Mouse (Mus musculus) right cerebral cortex, postnatal 10 days (tissue): Measurements from ENCODE around the gene Gm7247.
"Not testable (repeated sequence)": the region's sequence is repeated elsewhere in the genome, so short reads cannot be mapped to it uniquely, and the experiment has no call there.

Experiments used
- DNase-seq, 2 experiments: peaks; one replicate each; pipeline ENCODE4 v3.0.0; 2021; ENCODE audit warnings: low spot score in 2 of 2

Gm7247 gene

GRCm38 (mm10) chr14:51361456-51361855 is at the start of gene Gm7247:
Gene Gm7247, plus strand, starts transcription at chr14:51361756.
- no peak for DNase-seq

- no peak for DNase-seq
These were observed 37.6 kb upstream of the Gm7247 start for GRCm38 (mm10) chr14:51324001-51324400.

GRCm38 (mm10) chr14:51346027-51346426 is 15.5 kb upstream of the Gm7247 start:
- no peak for DNase-seq

DNA sequence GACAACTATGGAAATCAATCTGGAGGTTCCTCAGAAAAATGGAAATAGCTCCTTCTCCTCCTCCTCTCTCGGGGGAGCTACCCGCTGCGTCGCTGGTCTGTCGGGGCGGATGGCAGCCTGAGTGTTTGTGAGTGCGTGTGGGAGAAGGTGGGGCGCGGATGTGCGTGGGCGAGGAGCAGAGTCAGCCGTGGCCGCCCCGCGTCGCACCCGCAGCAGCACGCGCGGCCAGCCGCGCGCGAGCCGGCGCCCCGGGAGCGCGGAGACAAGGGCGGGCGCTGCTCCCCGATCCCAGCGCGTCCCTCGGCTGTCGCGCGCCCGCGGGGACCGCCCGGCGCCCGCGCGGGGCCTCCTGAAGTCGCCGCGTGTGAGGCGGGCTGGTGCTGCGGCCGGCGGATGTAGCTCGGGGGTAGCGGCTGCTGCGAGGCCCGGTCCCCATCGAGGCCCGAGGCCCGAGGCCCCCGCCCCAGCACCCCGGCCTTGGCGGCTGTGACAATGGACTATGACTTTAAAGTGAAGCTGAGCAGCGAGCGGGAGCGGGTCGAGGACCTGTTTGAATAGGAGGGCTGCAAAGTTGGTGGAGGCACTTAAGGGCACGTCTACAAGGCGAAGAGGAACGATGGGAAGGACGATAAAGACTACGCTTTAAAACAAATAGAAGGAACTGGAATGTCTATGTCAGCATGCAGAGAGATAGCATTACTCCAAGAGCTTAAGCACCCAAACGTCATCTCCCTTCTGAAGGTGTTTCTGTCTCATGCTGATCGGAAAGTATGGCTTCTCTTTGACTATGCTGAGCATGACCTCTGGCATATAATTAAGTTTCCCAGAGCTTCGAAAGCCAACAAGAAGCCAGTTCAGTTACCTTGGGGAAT is 3.2 kb upstream of the Gm7247 start:
- peak; percentile 62 to 79 for DNase-seq

GRCm38 (mm10) chr14:51382805-51383204 is 21.2 kb downstream of the Gm7247 start:
- DNase-seq: no peak

- no peak for DNase-seq
These were observed 22.8 kb downstream of the Gm7247 start for GRCm38 (mm10) chr14:51384351-51384750.

GRCm38 (mm10) chr14:51385741-51386140 is 24.2 kb downstream of the Gm7247 start:
- DNase-seq: no peak

DNA sequence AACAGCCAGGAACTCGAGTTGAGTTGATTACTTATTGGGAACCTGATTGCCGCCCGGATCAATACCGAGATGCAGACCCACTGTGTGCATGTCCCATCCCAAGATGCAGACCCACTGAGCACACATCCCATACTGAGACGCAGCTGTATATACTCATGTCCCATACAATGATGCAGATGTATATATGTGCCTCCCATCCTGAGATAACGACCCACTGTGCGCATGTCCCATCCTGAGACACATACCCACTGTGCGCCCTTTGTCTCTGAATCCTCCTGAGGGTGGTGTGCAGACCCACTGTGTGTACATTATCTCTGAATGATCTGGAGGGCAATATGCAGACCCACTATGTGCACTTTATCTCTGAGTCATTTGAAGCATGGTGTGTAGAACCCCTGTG is 26.2 kb downstream of the Gm7247 start:
- no peak for DNase-seq

- no peak for DNase-seq
These were observed 26.7 kb downstream of the Gm7247 start for GRCm38 (mm10) chr14:51388222-51388621.

DNA sequence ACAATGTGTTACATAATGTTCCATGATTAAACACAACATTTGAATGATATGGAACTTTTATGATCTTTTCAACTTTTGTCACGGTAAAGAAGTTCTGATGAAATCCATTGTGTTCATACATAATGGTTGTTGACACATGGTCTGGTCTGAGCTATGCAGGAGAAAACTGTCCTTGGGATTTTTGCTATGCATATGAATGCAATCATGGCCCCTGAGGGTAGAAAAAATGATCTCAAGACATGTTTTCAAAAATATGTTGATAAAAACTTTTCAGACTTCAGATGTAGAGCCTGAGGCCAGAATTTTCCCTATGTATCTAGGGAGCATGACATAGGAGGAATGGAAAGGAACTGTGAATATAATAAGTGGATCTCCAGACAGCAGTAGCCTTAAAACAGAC is 49.0 kb downstream of the Gm7247 start, which contains the start of gene Vmn2r88:
Gene Vmn2r88, plus strand, starts transcription at position 301 of the 400 bp plus-strand sequence.
- no peak for DNase-seq

GRCm38 (mm10) chr14:51423885-51424284 is 62.3 kb downstream of the Gm7247 start:
- DNase-seq: no peak

- not testable (repeated sequence) for DNase-seq
These were observed 68.6 kb downstream of the Gm7247 start for GRCm38 (mm10) chr14:51430138-51430537.

DNA sequence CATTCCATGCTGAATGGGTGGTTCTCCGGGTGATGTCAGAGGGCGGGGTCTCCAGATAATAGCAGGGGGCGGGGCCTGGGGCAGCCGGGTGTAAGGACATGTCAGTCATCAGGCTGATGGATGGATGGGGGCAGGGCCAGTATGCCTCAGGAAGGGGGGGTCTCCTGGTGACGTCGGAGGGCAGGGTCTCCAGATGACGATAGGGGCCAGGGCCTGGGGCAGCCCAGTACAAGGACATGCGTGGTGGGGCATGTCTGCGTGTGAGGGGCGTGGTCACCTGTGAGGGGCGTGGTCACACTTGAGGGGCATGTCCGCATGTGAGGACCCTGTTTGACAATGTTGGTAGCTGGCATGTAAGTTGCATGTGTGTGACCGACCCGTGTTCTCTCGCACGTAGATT is 73.0 kb downstream of the Gm7247 start:
- DNase-seq: no peak

DNA sequence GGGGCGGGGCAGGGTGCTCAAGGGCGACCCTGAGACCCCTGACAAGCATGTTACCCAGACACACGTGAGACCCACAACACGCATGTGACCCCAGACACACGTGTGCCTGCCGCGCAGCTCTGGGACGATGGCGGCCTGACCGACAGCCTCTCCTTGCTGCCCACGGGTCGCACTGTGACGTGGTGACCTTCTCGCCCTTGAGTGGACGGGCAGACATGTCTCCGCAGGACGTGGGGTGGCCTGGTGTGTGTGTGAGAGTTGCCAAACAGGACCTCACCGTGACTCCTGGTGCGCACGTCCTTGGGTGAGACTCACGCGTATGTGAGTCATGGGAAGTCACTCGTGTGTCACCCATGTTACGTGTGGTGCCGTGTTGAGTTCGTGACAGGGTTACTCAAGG is 73.5 kb downstream of the Gm7247 start:
- DNase-seq: no peak

DNA sequence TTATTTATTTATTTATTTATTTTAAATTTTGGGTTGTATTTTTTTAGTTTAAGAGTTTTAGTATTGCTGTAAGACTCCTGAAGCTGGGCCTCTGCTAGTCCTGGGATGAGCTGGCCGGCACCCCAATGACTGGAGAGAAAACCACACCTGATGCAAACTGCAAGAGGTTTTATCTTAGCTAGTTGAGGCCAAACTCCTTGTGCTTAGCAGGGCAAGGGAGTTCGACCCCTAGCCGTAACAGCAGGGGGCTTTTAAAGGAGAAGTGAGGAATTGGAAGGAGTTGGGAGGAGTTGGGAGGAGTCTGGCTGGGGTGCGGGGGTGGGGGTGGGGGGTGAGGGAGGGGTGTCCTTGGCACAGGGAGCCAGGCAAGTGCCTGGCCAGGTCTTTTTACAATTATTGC is 77.4 kb downstream of the Gm7247 start:
- DNase-seq: no peak

- not testable (repeated sequence) for DNase-seq
These were observed 90.0 kb downstream of the Gm7247 start, which contains the start of gene Vmn2r89 for GRCm38 (mm10) chr14:51451557-51451956. Gene Vmn2r89, plus strand, starts transcription at chr14:51451857.

DNA sequence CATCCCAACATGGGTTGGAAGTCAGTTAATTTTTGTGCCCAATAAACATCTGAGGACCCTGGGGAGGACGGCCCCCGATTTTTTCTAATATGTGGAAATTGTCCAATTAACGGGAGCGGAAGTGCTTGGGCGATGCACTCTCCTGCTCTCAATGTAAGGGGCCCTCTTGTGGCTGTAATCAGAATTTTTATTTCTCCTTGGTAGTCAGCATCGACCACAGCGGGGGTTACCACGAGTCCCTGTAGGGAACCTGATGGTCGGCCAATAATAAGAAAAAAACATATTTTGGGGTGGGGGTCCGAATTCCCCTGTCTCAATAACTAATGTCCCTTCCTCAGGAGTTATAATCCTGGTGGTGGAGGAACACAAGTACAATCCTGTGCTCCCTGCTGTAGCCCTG is 118.7 kb downstream of the Gm7247 start:
- DNase-seq: not testable (repeated sequence)

- DNase-seq: not testable (repeated sequence)
These were observed 119.9 kb downstream of the Gm7247 start for GRCm38 (mm10) chr14:51481332-51482015.

GRCm38 (mm10) chr14:51482051-51482715 is 120.6 kb downstream of the Gm7247 start:
- DNase-seq: no peak

GRCm38 (mm10) chr14:51482971-51483381 is 121.4 kb downstream of the Gm7247 start:
- not testable (repeated sequence) for DNase-seq

GRCm38 (mm10) chr14:51483671-51484070 is 122.1 kb downstream of the Gm7247 start:
- DNase-seq: no peak

DNA sequence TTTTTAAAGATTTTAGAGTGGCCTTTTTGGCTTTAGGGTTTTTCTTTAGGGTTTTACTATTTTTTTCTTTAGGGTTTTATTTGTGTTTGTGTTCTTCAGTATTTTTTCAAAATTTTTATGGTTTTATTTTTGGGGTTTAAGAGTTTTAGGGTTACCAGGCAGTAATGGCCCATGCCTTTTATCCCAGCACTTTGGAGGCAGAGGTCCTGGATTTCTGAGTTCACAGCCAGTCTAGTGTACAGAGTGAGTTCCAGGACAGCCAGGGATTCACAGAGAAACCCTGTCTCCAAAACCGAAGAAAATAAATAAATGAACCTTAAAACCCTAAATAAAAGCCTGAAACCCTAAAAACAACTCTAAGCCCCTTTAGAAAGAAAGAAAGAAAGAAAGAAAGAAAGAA is 124.6 kb downstream of the Gm7247 start:
- no peak for DNase-seq
